Mouse (Mus musculus) midbrain, embryonic 14.5 days (tissue): ENCODE results near the gene Pde4d. TPM values are rescaled to one million over a fixed set of nuclear protein-coding genes. Genes with fewer than 3 reads are reported as not detected.

Experiments
- ATAC-seq: fragments of 200-750 bp; cut with Nextera tagmentation; 2 replicates; pipeline ENCODE4 v1.8.0; 2017; ENCODE audit warnings: moderate number of reproducible peaks, moderate library complexity; ENCODE audit not compliant: low FRiP score, low TSS enrichment
- DNase-seq: peaks from one replicate; pipeline ENCODE4 v3.0.0-alpha.2; 2015
- H3K27ac ChIP-seq: fragments of 300-500 bp; sonication (generic); replicated peaks from 2 replicates; pipeline ENCODE4 v1.5.1; 2014; ENCODE audit warnings: mild to moderate bottlenecking, low read depth, low read length, moderate library complexity
- H3K27me3 ChIP-seq: fragments of 300-500 bp; sonication (generic); 2 replicates; pipeline ENCODE4 v1.6.1; 2014; ENCODE audit warnings: low read length, control low read depth, mixed read lengths; ENCODE audit not compliant: control insufficient read depth, insufficient read depth
- H3K36me3 ChIP-seq: fragments of 300-500 bp; sonication (generic); 2 replicates; pipeline ENCODE4 v1.6.1; 2014; ENCODE audit warnings: low read length, control low read depth; ENCODE audit not compliant: control insufficient read depth, insufficient read depth
- H3K4me1 ChIP-seq: fragments of 300-500 bp; sonication (generic); 2 replicates; pipeline ENCODE4 v1.6.1; 2014; ENCODE audit warnings: mild to moderate bottlenecking, antibody characterized with exemption, low read length, control low read depth; ENCODE audit not compliant: control insufficient read depth, insufficient read depth
- H3K4me2 ChIP-seq: fragments of 300-500 bp; sonication (generic); 2 replicates; pipeline ENCODE4 v1.6.1; 2014; ENCODE audit warnings: mild to moderate bottlenecking, low read length, moderate library complexity
- H3K4me3 ChIP-seq: fragments of 300-500 bp; sonication (generic); replicated peaks from 2 replicates; pipeline ENCODE4 v1.5.1; 2014; ENCODE audit warnings: low read depth, low read length
- H3K9ac ChIP-seq: fragments of 300-500 bp; sonication (generic); replicated peaks from 2 replicates; pipeline ENCODE4 v1.6.1; 2014; ENCODE audit warnings: mild to moderate bottlenecking, low read length, moderate library complexity
- H3K9me3 ChIP-seq: fragments of 300-500 bp; sonication (generic); 2 replicates; pipeline ENCODE4 v1.6.1; 2016; ENCODE audit warnings: low read length, control low read depth, mixed read lengths; ENCODE audit not compliant: control insufficient read depth
- WGBS: fragments of 180-500 bp; shearing (Covaris S2); extraction: QIAGEN DNeasy Blood & Tissue Kit; methylation state at CpG from one replicate; pipeline ENCODE4 v1.1.7; 2014; 5-methylcytosine and 5-hydroxymethylcytosine counted together
- polyA plus RNA-seq: library from polyadenylated mRNA; unstranded; fragments of >200 nt; fragmentation: Nextera tagmentation; extraction: Ambion mirVana; gene quantifications from 2 replicates; pipeline ENCODE4 v1.2.1, GENCODE M21; 2014

Gene Pde4d
- polyA plus RNA-seq, 1 experiment from 2014 or later = 27.1 TPM

- Histone ChIP-seq H3K4me1 (no peaks in the 10 kb centered on the region), H3K9me3 (no peaks in the 10 kb centered on the region), H3K4me2 (no peak overlapping the region), H3K9ac (no peak overlapping the region), H3K27me3 (no peaks in the 10 kb centered on the region), H3K4me3 (no peak overlapping the region), H3K27ac (no peak overlapping the region), H3K36me3 (no peaks in the 10 kb centered on the region)
- DNase-seq (no peak), ATAC-seq (no peak)
- 78% methylated on average over 1 of the region's 1 CpGs for WGBS
Observed at GRCm38 (mm10) chr13:108467046-108467445, 17.3 kb downstream of the Pde4d start.

- Histone ChIP-seq H3K4me1 (no peaks in the 10 kb centered on the region), H3K27me3 (no peaks in the 10 kb centered on the region), H3K9ac (no peak overlapping the region), H3K4me3 (no peak overlapping the region), H3K27ac (no peak overlapping the region), H3K36me3 (no peaks in the 10 kb centered on the region), H3K9me3 (no peaks in the 10 kb centered on the region), H3K4me2 (no peak overlapping the region)
- 95% methylated on average over 3 of the region's 3 CpGs for WGBS
- ATAC-seq (no peak), DNase-seq (no peak)
Observed at GRCm38 (mm10) chr13:108480451-108480850, 30.7 kb downstream of the Pde4d start.

- H3K4me1 ChIP-seq = no peaks in the 10 kb centered on the region
- no peak overlapping the region for H3K4me2 ChIP-seq
- no peak for ATAC-seq
- H3K27ac ChIP-seq = no peak overlapping the region
- no peak overlapping the region for H3K4me3 ChIP-seq
- 91% methylated on average over 6 of the region's 6 CpGs for WGBS
- DNase-seq = no peak
- no peaks in the 10 kb centered on the region for H3K36me3 ChIP-seq
- H3K9me3 ChIP-seq = no peaks in the 10 kb centered on the region
- H3K9ac ChIP-seq = no peak overlapping the region
- H3K27me3 ChIP-seq = no peaks in the 10 kb centered on the region
Observed at GRCm38 (mm10) chr13:108485036-108485435, 35.3 kb downstream of the Pde4d start.

GRCm38 (mm10) chr13:108487066-108487465 lies 37.3 kb downstream of the Pde4d start:
- Histone ChIP-seq H3K27me3 (no peaks in the 10 kb centered on the region), H3K36me3 (no peaks in the 10 kb centered on the region), H3K4me1 (no peaks in the 10 kb centered on the region), H3K4me2 (no peak overlapping the region), H3K27ac (no peak overlapping the region), H3K9ac (no peak overlapping the region), H3K4me3 (no peak overlapping the region), H3K9me3 (no peaks in the 10 kb centered on the region)
- no peak for ATAC-seq
- DNase-seq = no peak
- WGBS = 88% methylated on average over 3 of the region's 3 CpGs

GRCm38 (mm10) chr13:108489825-108490224 lies 40.1 kb downstream of the Pde4d start:
- H3K4me2 ChIP-seq = no peak overlapping the region
- no peak for DNase-seq
- no peak for ATAC-seq
- no peaks in the 10 kb centered on the region for H3K4me1 ChIP-seq
- H3K36me3 ChIP-seq = no peaks in the 10 kb centered on the region
- no peak overlapping the region for H3K9ac ChIP-seq
- H3K9me3 ChIP-seq = no peaks in the 10 kb centered on the region
- H3K4me3 ChIP-seq = no peak overlapping the region
- no peaks in the 10 kb centered on the region for H3K27me3 ChIP-seq
- H3K27ac ChIP-seq = no peak overlapping the region

- Histone ChIP-seq H3K27ac (no peak overlapping the region), H3K36me3 (no peaks in the 10 kb centered on the region), H3K4me3 (no peak overlapping the region), H3K27me3 (no peaks in the 10 kb centered on the region), H3K9ac (no peak overlapping the region), H3K4me2 (no peak overlapping the region), H3K9me3 (no peaks in the 10 kb centered on the region), H3K4me1 (no peaks in the 10 kb centered on the region)
- DNase-seq (no peak), ATAC-seq (no peak)
- 89% methylated on average over 2 of the region's 2 CpGs for WGBS
Observed at GRCm38 (mm10) chr13:108490872-108491271, 41.1 kb downstream of the Pde4d start.

GRCm38 (mm10) chr13:108492886-108493285 lies 43.1 kb downstream of the Pde4d start:
- no peaks in the 10 kb centered on the region for H3K4me1 ChIP-seq
- no peaks in the 10 kb centered on the region for H3K9me3 ChIP-seq
- DNase-seq = no peak
- no peak overlapping the region for H3K9ac ChIP-seq
- H3K27ac ChIP-seq = no peak overlapping the region
- no peaks in the 10 kb centered on the region for H3K36me3 ChIP-seq
- H3K27me3 ChIP-seq = no peaks in the 10 kb centered on the region
- ATAC-seq = no peak
- H3K4me3 ChIP-seq = no peak overlapping the region
- no peak overlapping the region for H3K4me2 ChIP-seq

- Histone ChIP-seq H3K9ac (no peak overlapping the region), H3K4me1 (no peaks in the 10 kb centered on the region), H3K27ac (no peak overlapping the region), H3K9me3 (no peaks in the 10 kb centered on the region), H3K36me3 (no peaks in the 10 kb centered on the region), H3K27me3 (no peaks in the 10 kb centered on the region), H3K4me3 (no peak overlapping the region), H3K4me2 (no peak overlapping the region)
- WGBS = 77% methylated on average over 2 of the region's 2 CpGs
- no peak for DNase-seq
- no peak for ATAC-seq
Observed at GRCm38 (mm10) chr13:108494365-108494764, 44.6 kb downstream of the Pde4d start.

GRCm38 (mm10) chr13:108497768-108498167 lies 48.0 kb downstream of the Pde4d start:
- ATAC-seq (no peak), DNase-seq (no peak)
- Histone ChIP-seq H3K27ac (no peak overlapping the region), H3K9ac (no peak overlapping the region), H3K4me3 (no peak overlapping the region), H3K27me3 (no peaks in the 10 kb centered on the region), H3K4me2 (no peak overlapping the region), H3K9me3 (no peaks in the 10 kb centered on the region), H3K36me3 (no peaks in the 10 kb centered on the region), H3K4me1 (no peaks in the 10 kb centered on the region)
- 87% methylated on average over 8 of the region's 8 CpGs for WGBS
